Mouse (Mus musculus): Measurements from ENCODE around the gene Reep6. TPM values are rescaled to one million over a fixed set of nuclear protein-coding genes. Genes with fewer than 3 reads are reported as not detected.
"Not testable (repeated sequence)": the region's sequence is repeated elsewhere in the genome, so short reads cannot be mapped to it uniquely, and the experiment has no call there.

The Reep6 gene
- polyA plus RNA-seq, 1 experiment from 2014 or later, result 13.7 TPM

DNA sequence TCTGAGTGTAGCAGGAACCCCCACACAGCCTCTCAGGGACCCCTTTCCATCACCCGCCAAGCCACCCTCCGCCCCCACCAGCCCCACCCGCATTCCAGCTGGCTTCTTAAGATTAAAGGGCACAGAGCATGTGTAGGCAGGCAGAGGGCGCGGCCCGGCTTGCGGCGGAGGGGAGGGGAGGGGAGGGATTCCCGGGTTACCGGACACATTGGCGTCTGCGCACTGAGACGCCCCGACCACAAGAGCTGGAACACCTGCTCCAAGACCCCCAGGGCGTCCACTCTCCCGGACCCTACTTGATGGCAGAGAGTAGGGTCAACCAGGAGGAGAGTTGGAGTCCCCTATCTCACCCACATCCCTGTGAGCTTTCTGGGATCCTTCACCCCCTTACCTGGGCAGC is 15.4 kb downstream of the Reep6 start:
- Histone ChIP-seq H3K27me3 (peaks cover 93% of the 10 kb centered on the region), H3K4me1 (peaks cover 76% of the 10 kb centered on the region), H3K9ac (no peak overlapping the region), H3K4me3 (replicated peaks) (peak overlapping the region; percentile 10; the same call in 1 of the 2 replicates), H3K4me2 (replicated peaks) (peak overlapping the region; percentile 57), H3K36me3 (no peaks in the 10 kb centered on the region), H3K27ac (replicated peaks) (peak overlapping the region; percentile 56), H3K9me3 (replicated peaks) (no peaks in the 10 kb centered on the region)
- 1% methylated on average over 16 of the region's 16 CpGs for WGBS
- no peak for ATAC-seq (ENCODE audit: insufficient number of reproducible peaks, low FRiP score, low TSS enrichment, low read depth)

DNA sequence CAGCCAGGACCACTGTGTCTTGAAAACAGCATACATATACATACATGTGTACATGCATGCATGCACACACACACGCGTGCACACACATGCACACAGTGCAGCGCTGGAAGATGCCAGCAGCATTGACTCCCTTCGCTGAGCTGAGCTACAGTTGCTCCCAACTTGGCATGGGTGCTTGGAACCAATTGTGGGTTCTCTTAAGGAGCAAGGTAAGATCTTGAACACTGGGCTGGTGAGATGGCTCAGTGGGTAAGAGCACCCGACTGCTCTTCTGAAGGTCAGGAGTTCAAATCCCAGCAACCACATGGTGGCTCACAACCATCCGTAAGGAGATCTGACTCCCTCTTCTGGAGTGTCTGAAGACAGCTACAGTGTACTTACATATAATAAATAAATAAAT is 16.2 kb downstream of the Reep6 start:
- ATAC-seq (ENCODE audit: insufficient number of reproducible peaks, low FRiP score, low TSS enrichment, low read depth); H3K36me3 ChIP-seq; H3K9ac ChIP-seq; H3K4me2 ChIP-seq (replicated peaks); H3K9me3 ChIP-seq (replicated peaks); H3K27ac ChIP-seq (replicated peaks); H3K4me3 ChIP-seq (replicated peaks): not testable (repeated sequence)
- 77% methylated on average over 6 of the region's 6 CpGs for WGBS
- Histone ChIP-seq H3K4me1 (peaks cover 71% of the 10 kb centered on the region), H3K27me3 (peaks cover 91% of the 10 kb centered on the region)

DNA sequence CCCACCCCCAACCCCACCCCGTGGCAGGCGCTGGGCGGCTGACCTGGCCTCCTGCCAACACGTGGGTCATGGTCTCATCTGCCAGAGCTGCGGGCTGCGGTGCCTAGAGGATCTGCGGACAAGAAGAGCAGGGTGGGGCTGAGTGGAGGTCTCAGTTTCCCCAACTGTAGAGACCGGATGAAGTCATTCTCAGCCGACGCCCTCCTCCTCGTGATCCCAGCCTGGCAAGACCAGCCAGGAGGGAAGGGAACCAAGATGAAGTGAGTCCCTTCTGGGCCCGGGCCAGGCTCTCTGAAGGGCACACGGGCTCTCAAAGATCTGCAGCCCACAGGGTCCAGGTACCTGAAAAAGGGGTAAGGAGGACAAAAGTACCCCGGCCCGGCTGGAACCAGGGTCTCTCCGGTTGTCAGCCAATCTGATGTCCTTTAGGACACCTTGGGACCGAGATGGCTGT is 17.8 kb downstream of the Reep6 start:
- ATAC-seq (ENCODE audit: insufficient number of reproducible peaks, low FRiP score, low TSS enrichment, low read depth), result no peak
- no peak overlapping the region for H3K27ac ChIP-seq (replicated peaks)
- H3K27me3 ChIP-seq, result peaks cover 89% of the 10 kb centered on the region
- no peaks in the 10 kb centered on the region for H3K36me3 ChIP-seq
- 13% methylated on average over 17 of the region's 17 CpGs for WGBS
- no peaks in the 10 kb centered on the region for H3K9me3 ChIP-seq (replicated peaks)
- H3K9ac ChIP-seq, result no peak overlapping the region
- H3K4me2 ChIP-seq (replicated peaks), result peak overlapping the region; percentile 61
- peak overlapping the region; percentile 39 for H3K4me3 ChIP-seq (replicated peaks)
- H3K4me1 ChIP-seq, result peaks cover 56% of the 10 kb centered on the region

- Histone ChIP-seq H3K4me3 (replicated peaks) (peak within 1 kb of the TSS; percentile 39), H3K4me1 (peaks cover 50% of the 10 kb centered on the region), H3K27me3 (peaks cover 91% of the 10 kb centered on the region), H3K36me3 (no peaks in the 10 kb centered on the region), H3K4me2 (replicated peaks) (peak within 1 kb of the TSS; percentile 61), H3K9ac (peak within 1 kb of the TSS; percentile 28; the same call in 1 of the 2 replicates), H3K27ac (replicated peaks) (no peak within 1 kb of the TSS), H3K9me3 (replicated peaks) (no peaks in the 10 kb centered on the region)
- WGBS, result 3% methylated on average over 40 of the region's 42 CpGs
- peak; percentile 47; the same call in 1 of the 2 replicates for ATAC-seq (ENCODE audit: insufficient number of reproducible peaks, low FRiP score, low TSS enrichment, low read depth)
These were observed 18.6 kb downstream of the Reep6 start, which contains the start of gene Adamtsl5 for GRCm38 (mm10) chr10:80348244-80348781. Adamtsl5 (minus strand) TSS chr10:80348412.

DNA sequence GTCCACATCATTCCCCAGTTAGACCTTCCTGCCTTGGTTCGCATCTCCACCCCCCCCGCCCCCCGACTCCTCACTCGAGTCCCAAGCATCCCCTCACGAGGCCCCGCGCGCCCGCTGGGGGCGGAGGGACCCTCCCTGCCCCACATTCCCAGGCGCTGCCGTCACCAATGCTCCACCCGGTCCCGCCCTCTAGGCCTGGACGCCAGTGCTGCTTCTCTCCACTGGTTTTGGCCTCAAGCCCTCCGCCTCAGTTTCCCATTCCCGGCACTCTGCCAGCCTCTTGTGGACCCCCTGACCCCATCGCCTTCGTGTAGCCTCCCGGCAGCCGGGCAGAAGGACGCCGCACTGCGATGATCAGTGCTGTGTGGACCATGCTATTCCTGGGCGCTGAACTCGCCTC is 19.2 kb downstream of the Reep6 start:
- Histone ChIP-seq H3K27me3 (peaks cover 87% of the 10 kb centered on the region), H3K36me3 (no peaks in the 10 kb centered on the region), H3K4me3 (replicated peaks) (peak overlapping the region; percentile 39), H3K9me3 (replicated peaks) (no peaks in the 10 kb centered on the region), H3K27ac (replicated peaks) (no peak overlapping the region), H3K4me1 (peaks cover 43% of the 10 kb centered on the region), H3K4me2 (replicated peaks) (peak overlapping the region; percentile 61), H3K9ac (0 out of 2 replicates have a peak overlapping the region, but pooled peaks have one; percentile 28)
- 0 out of 2 replicates have a peak, but pooled peaks have one; percentile 11 for ATAC-seq (ENCODE audit: insufficient number of reproducible peaks, low FRiP score, low TSS enrichment, low read depth)
- 15% methylated on average over 26 of the region's 26 CpGs for WGBS

DNA sequence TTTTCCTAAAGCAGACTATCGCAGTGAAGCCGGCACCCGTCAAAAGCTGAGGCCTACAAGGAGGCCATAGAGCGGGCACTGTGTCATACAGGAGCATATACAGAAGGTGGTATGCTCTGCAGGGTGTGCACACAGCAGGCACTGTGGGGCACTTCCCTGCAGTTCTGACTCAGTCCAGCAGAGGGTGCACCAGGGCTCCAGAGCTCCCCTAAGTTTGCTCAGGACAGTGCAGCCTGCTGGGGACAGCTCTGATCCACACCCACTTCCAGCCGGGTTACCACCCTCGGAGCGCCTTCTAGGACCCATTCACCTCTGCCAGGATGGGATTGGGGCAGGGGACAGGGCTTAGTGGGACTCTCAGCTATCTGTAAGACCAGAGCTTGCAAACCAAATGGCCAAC is 20.5 kb downstream of the Reep6 start:
- Histone ChIP-seq H3K9ac (no peak overlapping the region), H3K4me3 (replicated peaks) (no peak overlapping the region), H3K36me3 (no peaks in the 10 kb centered on the region), H3K4me2 (replicated peaks) (no peak overlapping the region), H3K9me3 (replicated peaks) (no peaks in the 10 kb centered on the region), H3K27me3 (peaks cover 86% of the 10 kb centered on the region), H3K4me1 (peaks cover 31% of the 10 kb centered on the region), H3K27ac (replicated peaks) (no peak overlapping the region)
- WGBS, result 4% methylated on average over 7 of the region's 7 CpGs
- peak; percentile 72; the same call in 1 of the 2 replicates for ATAC-seq (ENCODE audit: insufficient number of reproducible peaks, low FRiP score, low TSS enrichment, low read depth)

GRCm38 (mm10) chr10:80351896-80352295 is 22.1 kb downstream of the Reep6 start:
- peaks cover 44% of the 10 kb centered on the region for H3K4me1 ChIP-seq
- H3K9me3 ChIP-seq (replicated peaks), result no peaks in the 10 kb centered on the region
- peaks cover 90% of the 10 kb centered on the region for H3K27me3 ChIP-seq
- H3K27ac ChIP-seq (replicated peaks), result no peak overlapping the region
- no peak for ATAC-seq (ENCODE audit: insufficient number of reproducible peaks, low FRiP score, low TSS enrichment, low read depth)
- 26% methylated on average over 11 of the region's 11 CpGs for WGBS
- H3K9ac ChIP-seq, result no peak overlapping the region
- H3K4me2 ChIP-seq (replicated peaks), result no peak overlapping the region
- H3K4me3 ChIP-seq (replicated peaks), result no peak overlapping the region
- H3K36me3 ChIP-seq, result no peaks in the 10 kb centered on the region

DNA sequence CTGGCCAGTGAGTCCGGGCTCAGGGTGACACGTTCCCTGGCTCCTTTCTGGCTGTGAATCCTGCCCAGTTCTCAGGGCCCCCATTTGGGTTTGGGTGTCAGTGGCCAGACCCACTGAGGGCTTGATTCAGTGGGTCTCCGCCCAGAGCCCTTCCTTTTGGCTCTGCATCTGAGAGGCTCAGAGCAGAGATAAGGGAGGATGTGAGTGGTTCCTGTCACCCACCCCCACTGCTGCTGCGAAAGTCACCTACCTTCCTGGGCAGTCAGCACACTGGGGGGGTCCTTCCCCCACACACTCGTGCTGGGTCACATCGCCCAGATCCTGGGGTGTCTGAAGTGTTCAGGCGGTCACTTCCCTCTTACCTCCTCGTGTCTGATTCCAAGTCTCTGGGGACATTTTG is 23.0 kb downstream of the Reep6 start:
- H3K27ac ChIP-seq (replicated peaks), result no peak overlapping the region
- H3K4me1 ChIP-seq, result peaks cover 45% of the 10 kb centered on the region
- H3K4me2 ChIP-seq (replicated peaks), result no peak overlapping the region
- ATAC-seq (ENCODE audit: insufficient number of reproducible peaks, low FRiP score, low TSS enrichment, low read depth), result no peak
- no peaks in the 10 kb centered on the region for H3K9me3 ChIP-seq (replicated peaks)
- H3K9ac ChIP-seq, result no peak overlapping the region
- H3K4me3 ChIP-seq (replicated peaks), result no peak overlapping the region
- H3K27me3 ChIP-seq, result peaks cover 90% of the 10 kb centered on the region
- 59% methylated on average over 8 of the region's 8 CpGs for WGBS
- H3K36me3 ChIP-seq, result no peaks in the 10 kb centered on the region

DNA sequence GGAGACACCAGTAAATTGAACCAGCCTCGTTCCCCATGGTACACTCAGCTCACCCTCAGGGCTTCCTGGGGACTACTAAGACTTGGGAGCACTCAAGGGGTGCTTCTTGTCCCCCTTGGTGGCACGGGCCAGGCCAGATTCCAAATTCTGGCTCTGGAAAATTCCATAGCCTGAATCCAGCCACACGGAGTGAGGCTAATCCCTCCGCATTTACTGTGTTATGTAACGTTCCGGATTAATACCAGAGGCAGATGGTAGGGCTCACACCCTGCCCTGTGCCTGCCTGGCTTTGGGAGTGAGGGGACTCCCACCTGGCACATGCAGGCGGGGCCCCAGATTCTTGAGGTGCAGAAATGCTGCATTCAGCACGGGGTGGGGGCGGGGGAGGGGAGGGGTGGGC is 25.7 kb downstream of the Reep6 start:
- no peak overlapping the region for H3K4me2 ChIP-seq (replicated peaks)
- peaks cover 89% of the 10 kb centered on the region for H3K27me3 ChIP-seq
- H3K4me1 ChIP-seq, result peaks cover 33% of the 10 kb centered on the region
- no peak for ATAC-seq (ENCODE audit: insufficient number of reproducible peaks, low FRiP score, low TSS enrichment, low read depth)
- 8% methylated on average over 9 of the region's 9 CpGs for WGBS
- H3K27ac ChIP-seq (replicated peaks), result no peak overlapping the region
- no peaks in the 10 kb centered on the region for H3K36me3 ChIP-seq
- H3K9me3 ChIP-seq (replicated peaks), result no peaks in the 10 kb centered on the region
- H3K4me3 ChIP-seq (replicated peaks), result no peak overlapping the region
- H3K9ac ChIP-seq, result no peak overlapping the region

- Histone ChIP-seq H3K4me1 (peaks cover 31% of the 10 kb centered on the region), H3K27ac (replicated peaks) (no peak within 1 kb of the TSS)
These were observed 26.4 kb downstream of the Reep6 start, which contains the start of gene Plk5 for GRCm38 (mm10) chr10:80356001-80356682. Plk5 (plus strand) TSS chr10:80356459.

GRCm38 (mm10) chr10:80356737-80357136 is 27.0 kb downstream of the Reep6 start:
- 2% methylated on average over 32 of the region's 34 CpGs for WGBS

More at GRCm38 (mm10) chr10:80356001-80356682, 26.4 kb downstream of the Reep6 start, which contains the start of gene Plk5:
- Histone ChIP-seq H3K9ac (no peak within 1 kb of the TSS), H3K36me3 (no peaks in the 10 kb centered on the region), H3K4me2 (replicated peaks) (peak within 1 kb of the TSS; percentile 71), H3K27me3 (peaks cover 87% of the 10 kb centered on the region), H3K9me3 (replicated peaks) (no peaks in the 10 kb centered on the region), H3K4me3 (replicated peaks) (peak within 1 kb of the TSS; percentile 42)
- WGBS, result 1% methylated on average over 53 of the region's 53 CpGs
- no peak for ATAC-seq (ENCODE audit: insufficient number of reproducible peaks, low FRiP score, low TSS enrichment, low read depth)

More at GRCm38 (mm10) chr10:80356737-80357136, 27.0 kb downstream of the Reep6 start:
- peak overlapping the region; percentile 42 for H3K4me3 ChIP-seq (replicated peaks)
- H3K9me3 ChIP-seq (replicated peaks), result no peaks in the 10 kb centered on the region
- no peak overlapping the region for H3K27ac ChIP-seq (replicated peaks)
- no peaks in the 10 kb centered on the region for H3K36me3 ChIP-seq
- H3K4me1 ChIP-seq, result peaks cover 31% of the 10 kb centered on the region
- peak overlapping the region; percentile 71 for H3K4me2 ChIP-seq (replicated peaks)
- no peak for ATAC-seq (ENCODE audit: insufficient number of reproducible peaks, low FRiP score, low TSS enrichment, low read depth)
- H3K9ac ChIP-seq, result no peak overlapping the region
- peaks cover 83% of the 10 kb centered on the region for H3K27me3 ChIP-seq
